ENCODE assay signal across 9 mouse cellular contexts in genomic region chr13:24762254-24762653, GRCm38 (mm10). TPM values are rescaled to one million over a fixed set of nuclear protein-coding genes. Genes with fewer than 3 reads are reported as not detected.
A peak's percentile ranks its signal among the peaks of the same experiment; 100 is the strongest.
DNase-seq lines count a peak whose midpoint lies in the region; ATAC-seq and TF ChIP-seq lines count a peak whose summit lies in the region.
"Had no signal": no experiment of that assay in that cellular context is flagged by ENCODE, and none has a peak within 500 bp of the region (broad histone marks: within the 10 kb centered on the region; RNA-seq: fewer than 3 reads in every experiment).

No protein-coding gene starts in this region.

- in situ Hi-C loops in CH12.LX (cut with MboI; ENCODE audit: low pct_ligation_motif_present, low pct_unique_long_range_greater_than_20kb, low sequenced_read_pairs) = no loop called here

- H3K4me2 ChIP-seq in CH12.LX (ENCODE audit: insufficient read depth, low read depth, poor library complexity, severe bottlenecking) = peak overlapping the region; percentile 69
- H3K4me2 ChIP-seq in forebrain, embryonic 16.5 days (ENCODE audit: low read length) = peak overlapping the region; percentile 59
- H3K4me2 ChIP-seq in liver, embryonic 15.5 days = peak overlapping the region; percentile 84

- TF ChIP-seq POLR2A in heart, adult 2 months (IDR thresholded peaks at IDR 0.05; ENCODE audit: insufficient read depth, low read depth, low read length) = no peak
- TF ChIP-seq POLR2A in CH12.LX (IDR thresholded peaks at IDR 0.05; ENCODE audit: low read depth, low read length) = no peak

- intact Hi-C loops in heart, adult 2 months (cut with DNase I) = no loop called here
- intact Hi-C loops in heart, postnatal 25 days (cut with DNase I) = no loop called here
- intact Hi-C loops in gastrocnemius, postnatal 14 days (cut with DNase I; ENCODE audit: low total_unique reads) = no loop called here

- no peaks in the 10 kb centered on the region for H3K27me3 ChIP-seq in heart, adult 2 months (ENCODE audit: control insufficient read depth, insufficient read depth, low read length)
- H3K27me3 ChIP-seq in CH12.LX (replicated peaks) = no peaks in the 10 kb centered on the region
- H3K27me3 ChIP-seq in forebrain, embryonic 16.5 days (replicated peaks; ENCODE audit: control insufficient read depth, insufficient read depth, low read length) = no peaks in the 10 kb centered on the region
- no peaks in the 10 kb centered on the region for H3K27me3 ChIP-seq in liver, embryonic 15.5 days

- peak overlapping the region; percentile 55; the same call in 1 of the 2 replicates for H3K9ac ChIP-seq in heart, adult 2 months (ENCODE audit: low read depth, low read length)
- H3K9ac ChIP-seq in CH12.LX (ENCODE audit: insufficient read depth, low read depth) = peak overlapping the region; percentile 34
- peak overlapping the region; percentile 60; the same call in 1 of the 2 replicates for H3K9ac ChIP-seq in forebrain, embryonic 16.5 days (replicated peaks; ENCODE audit: low read depth, low read length)
- H3K9ac ChIP-seq in liver, embryonic 15.5 days = peak overlapping the region; percentile 98

- no peak for TF ChIP-seq CTCF in heart, adult 2 months (IDR thresholded peaks at IDR 0.05)
- TF ChIP-seq CTCF in CH12.LX (conservative IDR thresholded peaks at IDR 0.05 in 1 of 2, IDR thresholded peaks at IDR 0.05 in 1 of 2; ENCODE audit: low read depth in 2 of 2, low read length in 2 of 2) = no peak

- 20% methylated on average over 4 of the region's 4 CpGs for WGBS in heart, adult 2 months
- WGBS in forebrain, embryonic 16.5 days = 39% methylated on average over 4 of the region's 4 CpGs
- 11% methylated on average over 4 of the region's 4 CpGs for WGBS in liver, embryonic 15.5 days (ENCODE audit: insufficient replicate concordance)

- H3K4me3 ChIP-seq in heart, adult 2 months = peak overlapping the region; percentile 95
- H3K4me3 ChIP-seq in CH12.LX (replicated peaks in 1 of 3; ENCODE audit: low read depth in 2 of 3, low read length in 2 of 3, poor library complexity in 1 of 3) = peak overlapping the region; percentile 74 to 97 (median 93)
- peak overlapping the region; percentile 85 for H3K4me3 ChIP-seq in forebrain, embryonic 16.5 days (replicated peaks; ENCODE audit: low read length)
- peak overlapping the region; percentile 99 for H3K4me3 ChIP-seq in liver, embryonic 15.5 days (replicated peaks)

- no peaks in the 10 kb centered on the region for H3K9me3 ChIP-seq in CH12.LX (replicated peaks; ENCODE audit: low read length)
- H3K9me3 ChIP-seq in forebrain, embryonic 16.5 days (ENCODE audit: control insufficient read depth, low read length) = no peaks in the 10 kb centered on the region
- H3K9me3 ChIP-seq in liver, embryonic 15.5 days (replicated peaks) = no peaks in the 10 kb centered on the region

- no peak for DNase-seq in heart, adult 2 months
- DNase-seq in heart, postnatal 25 days (ENCODE audit: low spot score) = no peak
- no peak for DNase-seq in CH12.LX (ENCODE audit: extremely low read depth)
- DNase-seq in right cerebral cortex, postnatal 10 days (ENCODE audit: low spot score in 2 of 2) = no peak
- no peak for DNase-seq in gastrocnemius, postnatal 14 days
- DNase-seq in thymus, postnatal 36 days = no peak

- ATAC-seq in forebrain, embryonic 16.5 days = no peak
- ATAC-seq in liver, embryonic 15.5 days (ENCODE audit: insufficient read depth) = no peak

- peaks cover 1% of the 10 kb centered on the region; the same call in 1 of the 2 replicates for H3K4me1 ChIP-seq in heart, adult 2 months (ENCODE audit: control insufficient read depth, insufficient read depth, low read length)
- H3K4me1 ChIP-seq in CH12.LX (ENCODE audit: control insufficient read depth in 1 of 2, insufficient read depth in 2 of 2) = peaks cover 7 to 30% of the 10 kb centered on the region in 2 experiments
- peaks cover 8% of the 10 kb centered on the region for H3K4me1 ChIP-seq in forebrain, embryonic 16.5 days (replicated peaks; ENCODE audit: control insufficient read depth, insufficient read depth, low read length)
- H3K4me1 ChIP-seq in liver, embryonic 15.5 days (replicated peaks) = peaks cover 40% of the 10 kb centered on the region

- H3K27ac ChIP-seq in heart, adult 2 months = peak overlapping the region; percentile 75
- no peak overlapping the region for H3K27ac ChIP-seq in CH12.LX (ENCODE audit: insufficient read depth, low read depth)
- no peak overlapping the region for H3K27ac ChIP-seq in forebrain, embryonic 16.5 days (ENCODE audit: low read length)
- H3K27ac ChIP-seq in liver, embryonic 15.5 days (replicated peaks) = peak overlapping the region; percentile 99

- TF ChIP-seq EP300 in heart, adult 2 months (IDR thresholded peaks at IDR 0.05; ENCODE audit: insufficient read depth, low read depth, low read length) = no peak
- no peak for TF ChIP-seq EP300 in CH12.LX (IDR thresholded peaks at IDR 0.05; ENCODE audit: low read length)

- no peaks in the 10 kb centered on the region for H3K79me2 ChIP-seq in heart, adult 2 months (replicated peaks; ENCODE audit: control insufficient read depth, insufficient read depth, low read length)
- peaks cover 35% of the 10 kb centered on the region for H3K79me2 ChIP-seq in CH12.LX (replicated peaks; ENCODE audit: control insufficient read depth, extremely low read depth, insufficient read depth, poor library complexity, severe bottlenecking)

- dilution Hi-C loops in CH12.LX (cut with MboI; ENCODE audit: extremely low pct_ligation_motif_present, extremely low pct_unique_long_range_greater_than_20kb, low sequenced_read_pairs) = no loop called here

- no peaks in the 10 kb centered on the region for H3K36me3 ChIP-seq in heart, adult 2 months (ENCODE audit: control insufficient read depth, insufficient read depth, low read length)
- H3K36me3 ChIP-seq in CH12.LX (replicated peaks in 1 of 2; ENCODE audit: control insufficient read depth in 1 of 2, insufficient read depth in 1 of 2, low read length in 1 of 2) = peaks cover 16 to 27% of the 10 kb centered on the region in 2 experiments
- H3K36me3 ChIP-seq in forebrain, embryonic 16.5 days (ENCODE audit: control insufficient read depth, insufficient read depth) = no peaks in the 10 kb centered on the region
- peaks cover 26% of the 10 kb centered on the region for H3K36me3 ChIP-seq in liver, embryonic 15.5 days (replicated peaks)

- no peak for TF ChIP-seq RAD21 in CH12.LX (IDR thresholded peaks at IDR 0.05; ENCODE audit: low read depth, low read length)

TF ChIP-seq in CH12.LX, 34 proteins besides CTCF, POLR2A, EP300 and RAD21:
- TF ChIP-seq CHD1 (IDR thresholded peaks at IDR 0.05; ENCODE audit: low read depth, low read length) = 0 out of 2 replicates have a peak, but pooled peaks have one; percentile 68
- TF ChIP-seq ELF1 (IDR thresholded peaks at IDR 0.05; ENCODE audit: low read depth, low read length) = no peak
- 0 out of 2 replicates have a peak, but pooled peaks have one; percentile 23 for TF ChIP-seq ZMIZ1 (IDR thresholded peaks at IDR 0.05; ENCODE audit: low read depth, low read length)
- 0 out of 2 replicates have a peak, but pooled peaks have one; percentile 21 for TF ChIP-seq MEF2A (IDR thresholded peaks at IDR 0.05; ENCODE audit: borderline replicate concordance, low read depth, low read length)
- TF ChIP-seq KAT2A (IDR thresholded peaks at IDR 0.05; ENCODE audit: insufficient replicate concordance, low read length) = no peak
- TF ChIP-seq NRF1 (IDR thresholded peaks at IDR 0.05; ENCODE audit: low read depth, low read length) = 0 out of 2 replicates have a peak, but pooled peaks have one; percentile 32
- peak; percentile 53; the same call in 1 of the 2 replicates for TF ChIP-seq BHLHE40 (IDR thresholded peaks at IDR 0.05; ENCODE audit: low read depth, low read length)
- TF ChIP-seq POLR2AphosphoS2 (IDR thresholded peaks at IDR 0.05; ENCODE audit: low read depth, low read length) = no peak
- TF ChIP-seq MAZ (IDR thresholded peaks at IDR 0.05; ENCODE audit: low read depth, low read length) = 0 out of 2 replicates have a peak, but pooled peaks have one; percentile 28

RNA-seq across cellular contexts. Expression of gene Gmnn, which starts 0.5 kb away (rescaled TPM):
- total RNA-seq in heart, adult 2 months (2021) = 10 to 100 TPM; 45.9 to 72.3 TPM
- 12.9 and 18.4 TPM in 2 replicates for polyA plus RNA-seq in heart, adult 2 months (2012; rRNA removed)
- total RNA-seq in heart, postnatal 25 days (2021) = 10 to 100 TPM; 38.7 to 42.9 TPM
- total RNA-seq in CH12.LX (2012; rRNA removed) = 117 and 138 TPM in 2 replicates
- total RNA-seq in CH12.LX (2014; rRNA removed) = 166 and 191 TPM in 2 replicates
- 164 and 166 TPM in 2 replicates for polyA plus RNA-seq in CH12.LX (2012; ENCODE audit: insufficient read length, low read depth)
- 34.3 and 35.1 TPM in 2 replicates for polyA plus RNA-seq in forebrain, embryonic 16.5 days (2015; fragmentation: Nextera tagmentation; extraction: Ambion mirVana)
- polyA plus RNA-seq in liver, embryonic 15.5 days (2015; fragmentation: Nextera tagmentation; extraction: Ambion mirVana) = 95.4 and 113 TPM in 2 replicates
- 1 to 10 TPM; 2.4 to 3.1 TPM for total RNA-seq in gastrocnemius, postnatal 14 days (2021)

RNA-seq across cellular contexts. Expression of gene Armh2, which starts 21.2 kb away (rescaled TPM):
- total RNA-seq in heart, adult 2 months (2021) = not detected
- polyA plus RNA-seq in heart, adult 2 months (2012; rRNA removed) = not detected in 2 replicates
- total RNA-seq in heart, postnatal 25 days (2021) = not detected
- total RNA-seq in CH12.LX (2012; rRNA removed) (not detected in 2 replicates), CH12.LX (2014; rRNA removed) (not detected in 2 replicates)
- not detected in 2 replicates for polyA plus RNA-seq in CH12.LX (2012; ENCODE audit: insufficient read length, low read depth)
- 0.25 TPM in 1 of 2 replicates, not detected in the other for polyA plus RNA-seq in forebrain, embryonic 16.5 days (2015; fragmentation: Nextera tagmentation; extraction: Ambion mirVana)
- not detected in 2 replicates for polyA plus RNA-seq in liver, embryonic 15.5 days (2015; fragmentation: Nextera tagmentation; extraction: Ambion mirVana)
- not detected for total RNA-seq in gastrocnemius, postnatal 14 days (2021)
- total RNA-seq: left cerebral cortex, postnatal 36 days had no signal

RNA-seq across cellular contexts. Expression of gene BC005537, which starts 39.2 kb away (rescaled TPM):
- total RNA-seq in heart, adult 2 months (2021) = 100 to 1,000 TPM; 111 to 126 TPM
- 30.7 and 50.1 TPM in 2 replicates for polyA plus RNA-seq in heart, adult 2 months (2012; rRNA removed)
- 100 to 1,000 TPM; 120 to 132 TPM for total RNA-seq in heart, postnatal 25 days (2021)
- 21.8 and 28.3 TPM in 2 replicates for total RNA-seq in CH12.LX (2012; rRNA removed)
- 37.0 and 39.0 TPM in 2 replicates for total RNA-seq in CH12.LX (2014; rRNA removed)
- polyA plus RNA-seq in CH12.LX (2012; ENCODE audit: insufficient read length, low read depth) = 47.5 and 47.7 TPM in 2 replicates
- 26.8 and 30.9 TPM in 2 replicates for polyA plus RNA-seq in forebrain, embryonic 16.5 days (2015; fragmentation: Nextera tagmentation; extraction: Ambion mirVana)
- 8.3 and 11.3 TPM in 2 replicates for polyA plus RNA-seq in liver, embryonic 15.5 days (2015; fragmentation: Nextera tagmentation; extraction: Ambion mirVana)
- 10 to 100 TPM; 49.6 to 49.9 TPM for total RNA-seq in gastrocnemius, postnatal 14 days (2021)

Comparison
In these comparisons a context has a peak if more than half of its experiments do, and no peak if none do; other contexts are left out.
1. H3K27ac ChIP-seq: peak in heart, adult 2 months (single experiment) and liver, embryonic 15.5 days (single experiment); none in CH12.LX (single experiment) and forebrain, embryonic 16.5 days (single experiment).
2. H3K9ac ChIP-seq: peak in every context shown above with its lines; median percentile 98 in liver, embryonic 15.5 days; 60 in forebrain, embryonic 16.5 days; 55 in heart, adult 2 months; 34 in CH12.LX.
3. RNA of gene Gmnn, which starts 0.5 kb away (total RNA-seq): 117 to 191 TPM in CH12.LX, 45.9 to 72.3 TPM in heart, adult 2 months and 38.7 to 42.9 TPM in heart, postnatal 25 days; 2.4 to 3.1 TPM in gastrocnemius, postnatal 14 days; every median in the first group is over 4 times any median in the second.
4. Peak in every context shown above with its lines, with median percentiles within 50 percentile points of each other: H3K4me3 ChIP-seq and H3K4me2 ChIP-seq.